Mouse (Mus musculus) mouse embryonic stem cell (cell line): ENCODE measurements around the gene Vmn1r3.
"Not testable (repeated sequence)": the region's sequence is repeated elsewhere in the genome, so short reads cannot be mapped to it uniquely, and the experiment has no call there.

ENCODE experiments used
- in situ Hi-C, 2 experiments: fragments of 300-500 bp; cut with MboI; formaldehyde crosslinking; loops; 1 replicate in 1 of 2; 3 replicates in 1 of 2; pipeline ENCODE4 v1.14.3; 2019 to 2020; ENCODE audit warnings: low sequenced_read_pairs in 2 of 2, low pct_unique_long_range_greater_than_20kb in 1 of 2, mixed read lengths in 1 of 2; ENCODE audit not compliant: unreplicated experiment in 1 of 2

Vmn1r3 gene

DNA sequence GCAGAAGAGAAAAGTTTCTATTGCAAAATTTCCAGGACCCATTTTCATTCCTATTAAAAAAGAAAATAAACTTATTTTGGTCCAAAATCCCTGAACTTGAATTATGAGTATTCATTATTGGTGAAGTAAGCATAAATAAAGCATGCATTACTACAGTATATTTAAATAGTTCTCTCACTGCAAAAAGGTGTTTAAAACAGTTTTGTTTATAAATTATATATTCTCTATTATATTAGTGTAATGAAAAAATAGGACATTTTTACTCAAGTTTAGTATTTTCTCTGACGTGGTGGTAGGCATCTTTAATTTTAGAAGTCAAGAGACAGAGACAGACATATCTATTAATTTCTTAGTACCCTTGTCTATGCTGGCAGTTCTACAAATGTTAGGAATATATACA is at the start of gene Vmn1r3:
Gene Vmn1r3, minus strand, starts transcription at position 101 of the 400 bp plus-strand sequence.
- in situ Hi-C loops = not testable (repeated sequence)

DNA sequence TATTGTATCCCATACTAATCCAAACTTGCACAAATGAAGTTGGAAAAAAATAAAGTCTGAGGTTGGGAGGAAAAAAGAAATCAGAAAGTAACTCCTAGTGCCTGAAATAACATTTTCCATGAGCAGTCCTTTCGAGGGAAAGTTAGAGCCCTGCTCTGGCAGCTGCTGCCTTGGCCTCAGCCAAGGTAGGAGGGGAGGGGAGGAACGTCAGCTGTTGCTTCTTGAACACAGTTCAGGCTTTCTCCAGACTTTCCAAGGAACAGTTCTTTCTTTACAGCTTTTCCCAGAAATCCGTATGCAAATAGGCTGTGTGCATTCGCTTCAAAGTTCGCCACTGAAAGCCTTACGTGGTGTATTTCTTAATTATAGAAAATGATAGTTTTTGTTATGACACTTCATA is 46.9 kb upstream of the Vmn1r3 start:
- in situ Hi-C loops = loop anchor here in 1 of 2 experiments (25.0 kb wide), 1 partner anchor 180 kb away; no protein-coding TSS in a partner anchor

DNA sequence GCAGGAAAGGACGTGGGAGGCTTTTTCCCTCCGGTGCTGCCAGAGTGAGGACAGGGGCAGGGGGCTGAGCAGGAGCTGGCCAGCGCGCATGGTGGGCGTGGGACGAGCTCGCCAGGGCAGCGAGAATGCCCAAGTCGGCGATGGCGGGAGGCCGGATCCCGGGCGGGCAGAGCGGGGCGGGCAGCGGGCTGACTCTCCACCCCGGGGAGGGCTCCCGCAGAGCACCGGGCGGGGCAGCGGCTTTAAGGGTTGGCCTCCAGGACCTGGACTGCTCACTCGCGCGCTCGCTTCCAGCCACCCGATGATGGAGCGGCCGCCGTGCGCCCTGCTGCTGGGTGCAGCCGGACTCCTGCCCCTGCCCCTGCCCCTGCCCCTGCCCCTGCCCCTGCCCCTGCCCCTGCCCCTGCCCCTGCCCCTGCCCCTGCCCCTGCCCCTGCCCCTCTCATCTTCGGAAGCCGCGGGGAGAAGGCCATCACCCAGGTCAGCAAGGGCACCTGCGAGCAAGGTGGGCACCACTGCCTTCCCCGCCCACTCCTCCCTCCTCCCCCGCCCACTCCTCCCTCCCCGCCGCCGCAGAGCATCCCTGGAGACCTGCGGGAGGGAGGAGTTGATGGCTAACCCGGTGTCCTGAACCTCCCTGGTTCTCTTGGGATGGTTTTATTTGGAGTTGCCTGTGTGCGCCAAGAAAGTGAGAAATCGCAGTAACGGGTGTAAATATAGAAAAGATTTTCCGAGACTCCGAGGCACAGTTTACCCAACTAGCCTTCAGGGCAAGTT is 45.9 kb upstream of the Vmn1r3 start:
- in situ Hi-C loops = loop anchor here in 1 of 2 experiments (25.0 kb wide), 1 partner anchor 181 kb away; no protein-coding TSS in a partner anchor

- in situ Hi-C loops = loop anchor here in 1 of 2 experiments (25.0 kb wide), 1 partner anchor 183 kb away; no protein-coding TSS in a partner anchor
Observed at GRCm38 (mm10) chr4:3229532-3229931, 44.4 kb upstream of the Vmn1r3 start.

- in situ Hi-C loops = loop anchor here in 1 of 2 experiments (25.0 kb wide), 1 partner anchor 184 kb away; no protein-coding TSS in a partner anchor
Observed at GRCm38 (mm10) chr4:3228476-3228875, 43.3 kb upstream of the Vmn1r3 start.

- in situ Hi-C loops = loop anchor here in 1 of 2 experiments (25.0 kb wide), 1 partner anchor 185 kb away; no protein-coding TSS in a partner anchor
Observed at GRCm38 (mm10) chr4:3227751-3228150, 42.6 kb upstream of the Vmn1r3 start.

- in situ Hi-C loops = loop anchor here in 1 of 2 experiments (25.0 kb wide), 1 partner anchor 186 kb away; no protein-coding TSS in a partner anchor
Observed at GRCm38 (mm10) chr4:3226488-3226887, 41.3 kb upstream of the Vmn1r3 start.

- in situ Hi-C loops = loop anchor here in 1 of 2 experiments (25.0 kb wide), 1 partner anchor 187 kb away; no protein-coding TSS in a partner anchor
Observed at GRCm38 (mm10) chr4:3225416-3225815, 40.3 kb upstream of the Vmn1r3 start.

- in situ Hi-C loops = loop anchor here in 1 of 2 experiments (25.0 kb wide), 1 partner anchor 187 kb away; no protein-coding TSS in a partner anchor
Observed at GRCm38 (mm10) chr4:3224848-3225247, 39.7 kb upstream of the Vmn1r3 start.

DNA sequence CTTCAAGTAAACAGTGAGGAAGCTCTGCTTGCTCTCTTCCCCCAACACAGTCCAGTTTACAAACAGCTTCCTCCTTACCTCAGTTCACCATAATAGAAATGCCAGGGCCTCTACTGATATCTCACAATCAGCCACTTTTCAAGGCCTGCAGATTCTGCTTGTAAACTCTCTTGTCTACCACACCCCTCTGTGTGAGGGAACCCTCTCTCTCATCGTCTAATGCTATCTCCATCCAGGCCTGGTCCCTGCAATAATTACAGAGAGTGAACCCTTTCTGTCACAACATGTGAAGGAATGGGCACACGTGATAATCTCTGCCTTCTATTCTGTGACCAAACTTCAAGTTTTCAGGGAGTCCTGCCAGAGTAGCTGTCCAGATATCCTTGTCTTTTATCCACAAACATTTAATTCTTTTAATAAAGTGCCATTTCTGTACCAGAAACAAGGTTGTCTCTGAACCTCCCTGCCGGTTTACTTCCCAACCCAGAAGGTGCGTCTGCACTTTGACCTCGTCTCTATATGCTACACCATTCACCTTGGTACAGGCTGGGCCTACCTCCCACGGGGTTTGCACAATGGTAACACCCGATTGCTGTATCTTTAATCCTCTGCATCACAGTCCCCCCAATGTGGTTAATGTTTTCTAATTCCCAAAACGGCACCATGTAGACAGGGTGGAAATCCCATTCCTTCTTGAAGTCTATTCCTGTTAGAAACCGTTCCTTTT is 38.5 kb upstream of the Vmn1r3 start:
- in situ Hi-C loops = not testable (repeated sequence)

GRCm38 (mm10) chr4:3216382-3216781 is 31.2 kb upstream of the Vmn1r3 start:
- in situ Hi-C loops = not testable (repeated sequence)

GRCm38 (mm10) chr4:3213349-3213748 is 28.2 kb upstream of the Vmn1r3 start:
- in situ Hi-C loops = not testable (repeated sequence)

- in situ Hi-C loops = not testable (repeated sequence)
Observed at GRCm38 (mm10) chr4:3209643-3210217, 24.6 kb upstream of the Vmn1r3 start.

- in situ Hi-C loops = not testable (repeated sequence)
Observed at GRCm38 (mm10) chr4:3176746-3177490, 8.2 kb downstream of the Vmn1r3 start.

DNA sequence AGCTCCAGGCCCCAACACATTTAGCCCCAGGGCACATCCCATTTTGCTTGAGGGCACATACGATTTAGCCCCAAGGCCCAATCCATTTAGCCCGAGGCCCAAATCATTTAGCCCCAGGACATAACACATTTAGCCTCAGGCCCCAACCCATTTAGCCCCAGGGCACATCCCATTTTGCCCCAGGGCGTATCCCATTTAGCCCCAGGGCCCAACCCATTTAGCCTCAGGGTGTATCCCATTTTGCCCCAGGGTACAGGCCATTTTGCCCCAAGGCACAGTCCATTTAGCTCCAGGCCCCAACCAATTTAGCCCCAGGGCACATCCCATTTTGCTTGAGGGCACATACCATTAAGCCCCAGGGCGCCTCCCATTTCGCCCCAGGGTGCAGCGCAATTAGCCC is 9.0 kb downstream of the Vmn1r3 start:
- in situ Hi-C loops = not testable (repeated sequence)

- in situ Hi-C loops = not testable (repeated sequence)
Observed at GRCm38 (mm10) chr4:3175756-3176155, 9.4 kb downstream of the Vmn1r3 start.

DNA sequence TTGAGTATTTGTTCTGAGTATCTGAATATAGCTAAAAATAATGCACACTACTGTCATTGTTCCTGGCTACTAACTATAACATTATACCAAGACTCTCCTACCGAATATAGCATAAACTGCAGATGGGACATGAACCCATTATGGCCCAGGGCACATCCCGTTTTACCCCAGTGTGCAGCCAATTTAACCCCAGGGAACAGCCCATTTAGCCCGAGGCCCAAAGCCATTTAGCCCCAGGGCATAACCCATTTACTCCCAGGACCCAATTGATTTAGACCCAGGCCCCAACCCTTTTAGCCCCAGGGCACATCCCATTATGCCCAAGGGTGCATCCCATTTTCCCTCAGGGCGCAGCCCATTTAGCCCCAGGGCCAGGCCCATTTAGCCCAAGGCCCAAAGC is 10.6 kb downstream of the Vmn1r3 start:
- in situ Hi-C loops = not testable (repeated sequence)

DNA sequence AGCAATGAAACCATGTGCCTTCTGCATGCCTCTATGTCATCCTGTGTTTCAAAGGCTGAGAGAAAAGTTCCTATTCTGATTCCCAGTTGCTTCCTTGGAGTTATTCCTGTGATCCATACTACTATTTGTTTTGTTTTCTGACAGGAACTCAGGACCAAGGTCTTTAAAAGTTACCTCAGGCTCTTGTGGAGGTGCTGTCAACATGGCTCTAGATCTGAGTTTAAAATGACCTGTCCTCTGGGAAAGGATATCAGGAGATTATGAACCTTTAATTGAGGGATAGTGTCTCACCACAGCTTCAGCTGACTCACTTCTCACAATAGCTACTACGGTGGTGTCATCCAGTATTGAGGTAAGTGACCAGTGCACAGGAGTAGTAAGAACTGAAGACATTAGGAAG is 18.1 kb downstream of the Vmn1r3 start, which contains the start of gene Vmn1r2:
Gene Vmn1r2, plus strand, starts transcription at position 301 of the 400 bp plus-strand sequence.
- in situ Hi-C loops = not testable (repeated sequence)
